Mouse (Mus musculus) adipocyte (in vitro differentiated cells): ENCODE data around the gene Gm7694.

Source experiments
- DNase-seq: peaks from one replicate; pipeline ENCODE4 v3.0.0-alpha.2; 2016; ENCODE audit warnings: low spot score

Gm7694 gene

GRCm38 (mm10) chr1:170282415-170283129 lies 23.6 kb downstream of the Gm7694 start:
- DNase-seq = no peak

GRCm38 (mm10) chr1:170277016-170277415 lies 29.1 kb downstream of the Gm7694 start, which contains the start of gene Sh2d1b1:
TSS of gene Sh2d1b1 (plus strand) at chr1:170277320.
- no peak for DNase-seq

GRCm38 (mm10) chr1:170273252-170273651 lies 32.9 kb downstream of the Gm7694 start:
- no peak for DNase-seq

DNA sequence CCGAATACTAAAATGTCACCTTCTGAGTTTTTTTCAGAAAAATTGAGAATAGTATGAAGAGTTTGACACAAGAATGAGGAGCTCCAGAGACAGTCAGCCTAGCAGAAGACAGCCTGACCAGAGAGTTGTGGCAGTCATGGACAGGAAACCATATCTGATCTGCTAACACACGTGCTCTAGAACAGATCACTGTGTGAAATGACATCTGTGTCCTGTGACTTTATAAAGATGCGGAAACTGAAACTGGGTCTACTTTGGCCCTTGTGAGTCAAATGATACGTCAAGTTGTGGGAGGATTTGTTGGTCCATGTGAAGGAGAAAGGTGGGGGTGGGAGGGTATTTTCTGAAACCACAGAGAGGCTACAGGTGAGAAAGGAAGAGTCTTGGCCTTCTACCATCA lies 35.4 kb downstream of the Gm7694 start:
- no peak for DNase-seq

DNA sequence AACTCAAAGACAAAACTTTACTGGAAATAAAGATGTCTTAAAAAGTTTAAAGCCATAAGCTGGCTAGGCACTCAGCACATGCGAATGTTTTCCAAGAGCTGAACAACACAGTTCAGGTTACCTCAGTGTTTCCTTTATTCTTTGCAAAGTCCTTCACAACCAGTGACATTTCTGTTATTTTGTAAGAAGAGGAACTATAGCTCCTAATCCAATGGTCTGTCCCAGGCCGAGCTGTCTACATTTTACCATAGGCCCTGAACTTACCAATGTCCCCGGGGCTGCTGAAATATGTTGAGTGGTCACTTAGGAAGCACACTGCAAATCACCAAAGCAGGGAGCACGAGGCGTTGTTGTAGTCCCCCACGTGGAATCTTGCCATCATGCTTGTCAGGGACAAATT lies 35.9 kb downstream of the Gm7694 start:
- DNase-seq = no peak

GRCm38 (mm10) chr1:170255560-170255910 lies 50.6 kb downstream of the Gm7694 start:
- peak; percentile 88 for DNase-seq

- no peak for DNase-seq
Observed at GRCm38 (mm10) chr1:170254893-170255559, 51.1 kb downstream of the Gm7694 start.
